Mouse (Mus musculus) pancreas, adult 10 weeks (tissue): ENCODE results near the gene Slc30a5. TPM values are rescaled to one million over a fixed set of nuclear protein-coding genes. Genes with fewer than 3 reads are reported as not detected.

Experiments used
- polyA plus RNA-seq: library from polyadenylated mRNA; stranded (reverse); fragments of 350-450 nt; fragmentation: Illumina TruSeq; extraction: RNeasy Lipid Tissue Mini Kit (QIAGEN cat#74804); gene quantifications from one replicate; pipeline ENCODE4 v1.2.3, GENCODE M21; 2015; ENCODE audit warnings: low read depth, low replicate concordance; ENCODE audit not compliant: insufficient read depth

Slc30a5 gene
- polyA plus RNA-seq, result 14.0 TPM

DNA sequence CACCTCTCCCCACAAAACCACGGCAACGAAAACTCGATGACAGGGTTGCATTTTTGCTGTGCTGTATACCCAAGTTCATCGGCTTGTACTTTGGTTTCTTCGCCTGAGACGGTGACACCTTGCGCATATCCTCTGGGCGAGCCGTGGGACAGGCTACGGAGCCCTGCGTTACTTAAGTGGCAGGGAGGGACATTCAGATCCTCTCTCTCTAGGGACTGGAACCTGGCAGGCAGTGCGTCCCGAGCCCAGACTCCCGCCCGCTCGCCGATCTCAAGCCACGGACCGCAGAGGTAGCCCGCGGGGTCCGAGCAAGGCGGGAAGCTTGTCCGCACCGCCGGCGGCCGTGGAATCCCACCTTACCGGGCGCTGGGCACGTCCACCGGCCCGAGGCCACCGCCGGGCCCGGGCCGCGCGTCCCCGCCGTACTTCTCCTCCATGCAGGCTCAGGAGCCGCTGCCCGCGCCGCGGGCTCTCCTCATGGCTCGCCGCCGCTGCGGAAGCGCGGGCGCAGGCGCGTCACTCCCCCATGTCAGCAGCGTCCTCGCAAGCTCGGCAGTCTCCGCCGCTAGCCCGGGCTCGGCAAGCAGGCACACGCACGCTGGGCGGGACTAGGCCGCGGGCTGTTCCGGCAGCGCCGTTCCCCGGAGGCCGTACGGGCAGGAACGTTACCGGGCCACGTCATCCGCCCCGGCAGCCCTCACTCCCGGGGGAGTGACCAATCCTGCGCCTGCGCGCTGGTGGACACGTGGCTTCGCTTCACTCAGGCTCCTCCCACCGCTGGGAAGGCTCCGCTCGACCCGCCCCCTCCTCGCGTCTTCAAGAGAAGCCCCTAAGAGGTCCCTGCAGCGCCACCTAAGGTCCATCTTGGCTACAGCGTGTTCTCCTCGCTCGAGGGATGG lies at the start of gene Slc30a5:
Gene Slc30a5, minus strand, starts transcription at position 687 of the 899 bp plus-strand sequence.

DNA sequence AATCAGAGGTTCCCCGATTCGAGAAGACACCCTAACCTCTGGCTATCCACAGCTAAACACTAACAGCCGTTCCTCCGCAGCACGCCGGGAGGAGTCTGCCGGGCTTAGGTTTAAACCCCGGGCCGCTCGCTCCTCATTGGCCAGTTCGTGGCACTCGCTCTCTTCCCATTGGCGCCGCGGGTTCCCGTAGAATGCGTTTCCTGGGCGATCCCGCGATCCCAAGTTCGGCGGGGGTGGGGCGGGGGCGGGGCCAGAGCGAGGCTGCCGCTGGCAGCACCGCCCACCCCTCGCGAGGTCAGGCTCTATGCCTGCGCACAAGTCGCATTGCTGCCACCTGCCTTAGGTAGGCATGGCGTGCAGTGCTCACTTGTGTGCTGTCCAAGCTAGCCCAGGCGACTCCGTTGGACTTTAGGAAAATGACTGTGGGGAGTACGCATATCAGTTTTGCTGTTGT lies 46.8 kb downstream of the Slc30a5 start, which contains the start of gene Ccnb1:
Gene Ccnb1, minus strand, starts transcription at position 157 of the 454 bp plus-strand sequence.

DNA sequence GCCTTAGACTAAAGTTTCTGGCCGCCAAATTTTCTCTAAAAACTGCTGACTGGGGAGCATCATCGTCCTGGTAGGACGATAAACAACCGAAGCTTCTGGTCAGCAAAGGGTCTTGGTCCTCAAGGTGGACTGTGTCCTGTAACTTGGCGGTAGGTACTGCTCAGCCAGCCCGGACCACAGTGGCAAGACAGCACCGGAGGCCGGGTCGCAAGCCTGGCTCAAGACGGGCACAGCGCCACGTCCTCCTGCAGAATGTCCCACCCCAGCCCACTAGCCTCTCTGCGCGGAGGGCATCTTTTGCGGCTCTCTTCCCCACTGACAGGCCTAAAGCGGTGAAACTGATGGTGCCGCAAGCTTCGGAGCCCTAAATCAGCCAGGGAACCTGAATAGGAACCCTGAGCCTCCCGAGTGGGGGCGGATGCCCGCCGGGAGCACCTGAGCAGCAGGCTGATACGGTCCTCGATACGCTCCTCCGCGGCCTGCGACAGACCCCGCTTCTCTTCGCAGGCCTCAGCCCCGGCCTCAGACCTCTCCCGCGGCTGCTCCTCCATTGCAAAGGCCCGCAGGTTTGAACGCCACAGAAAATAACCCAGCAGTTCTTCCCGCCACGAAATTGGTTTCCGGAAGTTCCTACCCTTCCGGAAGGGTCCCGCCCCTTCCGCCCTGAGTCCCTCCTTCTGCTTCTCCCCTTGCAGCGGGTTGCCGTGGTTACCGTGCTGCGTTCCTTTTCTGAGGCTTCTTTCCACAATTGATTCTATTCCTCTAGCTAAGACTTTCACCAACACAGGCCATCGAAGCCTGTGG lies 57.8 kb downstream of the Slc30a5 start, which contains the start of gene Cenph:
Gene Cenph, minus strand, starts transcription at position 648 of the 804 bp plus-strand sequence.

Other genes starting within 250 kb of the Slc30a5 start
- 2.8 TPM for gene Marveld2, start 216.5 kb downstream of the Slc30a5 start, polyA plus RNA-seq
- gene Ak6, start 182.4 kb downstream of the Slc30a5 start, polyA plus RNA-seq, result 13.9 TPM
- 5.6 TPM for gene Rad17, start 182.4 kb downstream of the Slc30a5 start, polyA plus RNA-seq
- 1.8 TPM for gene Taf9, start 181.8 kb downstream of the Slc30a5 start, polyA plus RNA-seq
- 1.00 TPM for gene Ccdc125, start 163.7 kb downstream of the Slc30a5 start, polyA plus RNA-seq
- 7.1 TPM for gene Cdk7, start 102.5 kb downstream of the Slc30a5 start, polyA plus RNA-seq
- gene Mrps36, start 88.8 kb downstream of the Slc30a5 start, polyA plus RNA-seq, result 11.8 TPM
- not detected for gene Cenph, start 57.5 kb downstream of the Slc30a5 start, polyA plus RNA-seq
- gene Ccnb1, start 46.9 kb downstream of the Slc30a5 start, polyA plus RNA-seq, result not detected